Mouse (Mus musculus): ENCODE results near the gene 2310034G01Rik. TPM values are rescaled to one million over a fixed set of nuclear protein-coding genes. Genes with fewer than 3 reads are reported as not detected.
A peak's percentile ranks its signal among the peaks of the same experiment; 100 is the strongest.

2310034G01Rik gene
- polyA plus RNA-seq, 1 experiment from 2014 or later = 1.3 TPM

DNA sequence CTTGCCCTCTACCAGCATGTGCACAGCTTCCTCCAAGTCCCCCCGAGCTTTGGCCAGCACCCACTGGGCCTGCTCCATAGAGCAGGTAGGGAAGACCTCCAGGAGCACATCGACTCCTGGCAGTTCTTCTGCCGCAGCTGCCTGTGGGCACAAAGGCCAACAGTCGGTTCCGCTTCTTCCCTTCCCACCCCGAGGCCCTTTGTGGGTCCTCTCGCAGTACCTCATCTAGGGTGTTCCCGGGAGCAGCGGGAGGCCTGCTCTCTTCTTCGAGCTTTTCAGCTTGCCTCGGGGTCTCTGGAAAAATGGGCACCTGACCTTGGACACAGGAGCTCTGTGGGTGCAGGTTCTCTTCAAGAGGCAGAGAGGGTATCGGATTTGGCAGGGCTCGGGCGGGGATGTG, 18.8 kb downstream of the 2310034G01Rik start:
- Histone ChIP-seq H3K27me3 (replicated peaks; ENCODE audit: control insufficient read depth, insufficient read depth, low read length) (peaks cover 5% of the 10 kb centered on the region), H3K9ac (ENCODE audit: low read depth, low read length) (no peak overlapping the region), H3K27ac (ENCODE audit: low read depth, low read length) (no peak overlapping the region), H3K36me3 (ENCODE audit: control insufficient read depth, insufficient read depth) (peaks cover 22% of the 10 kb centered on the region), H3K4me2 (replicated peaks; ENCODE audit: low read depth) (no peak overlapping the region), H3K9me3 (ENCODE audit: control insufficient read depth) (no peaks in the 10 kb centered on the region), H3K4me1 (replicated peaks; ENCODE audit: control insufficient read depth, insufficient read depth, low read length) (peaks cover 15% of the 10 kb centered on the region; the same call in 1 of the 2 replicates), H3K4me3 (ENCODE audit: low read depth, low read length) (no peak overlapping the region)
- TF ChIP-seq CTCF (IDR thresholded peaks at IDR 0.05; ENCODE audit: low read depth) = no peak
- WGBS = 93% methylated on average over 14 of the region's 14 CpGs
- ATAC-seq = no peak

DNA sequence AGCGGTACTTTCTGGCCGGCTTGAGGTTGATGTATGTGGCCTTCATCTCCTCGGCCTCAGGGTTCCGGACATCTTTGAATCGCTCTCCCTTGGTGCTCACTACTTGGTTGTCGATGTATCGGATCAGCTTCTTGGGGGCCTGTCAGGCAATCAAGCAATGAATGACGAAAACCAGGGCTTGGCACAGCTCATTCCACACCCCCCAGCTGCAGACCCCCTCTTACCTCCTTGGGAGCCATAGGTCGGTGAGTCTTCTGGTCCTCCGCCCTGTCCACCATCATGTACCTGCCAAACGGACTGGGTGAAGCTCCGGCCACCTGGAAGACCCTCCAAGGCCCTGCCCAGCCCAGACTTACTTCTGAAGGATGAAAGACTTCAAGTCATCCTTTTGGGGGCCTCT, 19.4 kb downstream of the 2310034G01Rik start:
- Histone ChIP-seq H3K9ac (ENCODE audit: low read depth, low read length) (no peak overlapping the region), H3K4me2 (replicated peaks; ENCODE audit: low read depth) (no peak overlapping the region), H3K36me3 (ENCODE audit: control insufficient read depth, insufficient read depth) (peaks cover 22% of the 10 kb centered on the region), H3K4me3 (ENCODE audit: low read depth, low read length) (no peak overlapping the region), H3K4me1 (replicated peaks; ENCODE audit: control insufficient read depth, insufficient read depth, low read length) (peaks cover 15% of the 10 kb centered on the region; the same call in 1 of the 2 replicates), H3K27me3 (replicated peaks; ENCODE audit: control insufficient read depth, insufficient read depth, low read length) (peaks cover 11% of the 10 kb centered on the region), H3K27ac (ENCODE audit: low read depth, low read length) (no peak overlapping the region), H3K9me3 (ENCODE audit: control insufficient read depth) (no peaks in the 10 kb centered on the region)
- TF ChIP-seq CTCF (IDR thresholded peaks at IDR 0.05; ENCODE audit: low read depth) = no peak
- WGBS = 93% methylated on average over 12 of the region's 12 CpGs
- no peak for ATAC-seq

DNA sequence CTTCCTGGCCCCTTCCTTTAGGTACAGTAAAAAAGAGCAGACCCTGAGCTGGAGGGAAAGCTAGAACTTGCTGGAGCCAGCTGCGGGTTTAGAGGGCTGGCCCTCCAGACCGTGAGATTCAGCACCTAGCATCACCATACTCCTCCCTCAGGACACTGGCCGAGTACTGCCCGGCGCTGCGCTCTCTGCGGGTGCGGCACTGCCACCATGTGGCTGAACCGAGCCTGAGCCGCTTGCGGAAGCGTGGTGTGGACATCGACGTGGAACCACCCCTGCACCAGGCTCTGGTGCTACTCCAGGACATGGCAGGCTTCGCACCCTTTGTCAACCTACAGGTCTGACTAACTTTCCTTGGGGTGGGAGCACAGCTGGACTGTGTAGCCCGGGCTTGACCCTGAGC, 20.2 kb downstream of the 2310034G01Rik start:
- H3K9me3 ChIP-seq (ENCODE audit: control insufficient read depth) = no peaks in the 10 kb centered on the region
- no peak overlapping the region for H3K9ac ChIP-seq (ENCODE audit: low read depth, low read length)
- peak; percentile 39; the same call in 1 of the 2 replicates for ATAC-seq
- 0 out of 2 replicates have a peak overlapping the region, but pooled peaks have one; percentile 66 for H3K4me3 ChIP-seq (ENCODE audit: low read depth, low read length)
- WGBS = 4% methylated on average over 16 of the region's 16 CpGs
- peak overlapping the region; percentile 94 for H3K4me2 ChIP-seq (replicated peaks; ENCODE audit: low read depth)
- TF ChIP-seq CTCF (IDR thresholded peaks at IDR 0.05; ENCODE audit: low read depth) = peak; percentile 98
- H3K27me3 ChIP-seq (replicated peaks; ENCODE audit: control insufficient read depth, insufficient read depth, low read length) = peaks cover 18% of the 10 kb centered on the region
- H3K4me1 ChIP-seq (replicated peaks; ENCODE audit: control insufficient read depth, insufficient read depth, low read length) = peaks cover 15% of the 10 kb centered on the region; the same call in 1 of the 2 replicates
- peaks cover 22% of the 10 kb centered on the region for H3K36me3 ChIP-seq (ENCODE audit: control insufficient read depth, insufficient read depth)
- H3K27ac ChIP-seq (ENCODE audit: low read depth, low read length) = no peak overlapping the region

DNA sequence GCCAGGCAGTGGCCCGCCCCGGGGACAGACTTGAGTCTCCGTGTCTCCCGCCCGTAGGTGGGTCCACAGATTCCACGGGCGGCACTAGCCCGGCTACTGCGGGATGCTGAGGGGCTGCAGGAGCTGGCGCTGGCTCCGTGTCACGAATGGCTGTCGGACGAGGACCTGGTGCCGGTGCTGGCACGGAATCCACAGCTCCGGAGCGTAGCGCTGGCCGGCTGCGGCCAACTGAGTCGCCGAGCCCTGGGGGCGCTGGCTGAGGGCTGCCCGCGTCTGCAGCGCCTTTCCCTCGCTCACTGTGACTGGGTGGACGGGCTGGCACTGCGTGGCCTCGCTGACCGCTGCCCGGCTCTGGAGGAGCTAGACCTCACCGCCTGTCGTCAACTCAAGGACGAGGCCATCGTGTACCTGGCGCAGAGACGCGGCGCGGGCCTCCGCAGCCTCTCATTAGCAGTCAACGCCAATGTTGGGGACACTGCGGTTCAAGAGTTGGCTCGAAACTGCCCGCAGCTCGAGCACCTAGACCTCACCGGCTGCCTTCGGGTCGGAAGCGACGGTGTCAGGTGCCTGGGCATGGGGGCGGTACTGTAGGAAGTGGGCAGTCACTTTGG, 21.0 kb downstream of the 2310034G01Rik start:
- Histone ChIP-seq H3K4me2 (replicated peaks; ENCODE audit: low read depth) (peak overlapping the region; percentile 94), H3K27ac (ENCODE audit: low read depth, low read length) (peak overlapping the region; percentile 82), H3K27me3 (replicated peaks; ENCODE audit: control insufficient read depth, insufficient read depth, low read length) (peaks cover 26% of the 10 kb centered on the region), H3K9me3 (ENCODE audit: control insufficient read depth) (no peaks in the 10 kb centered on the region), H3K4me1 (replicated peaks; ENCODE audit: control insufficient read depth, insufficient read depth, low read length) (peaks cover 15% of the 10 kb centered on the region; the same call in 1 of the 2 replicates), H3K36me3 (ENCODE audit: control insufficient read depth, insufficient read depth) (peaks cover 22% of the 10 kb centered on the region), H3K9ac (ENCODE audit: low read depth, low read length) (peak overlapping the region; percentile 62), H3K4me3 (ENCODE audit: low read depth, low read length) (peak overlapping the region; percentile 66)
- WGBS = 2% methylated on average over 54 of the region's 54 CpGs
- no peak for TF ChIP-seq CTCF (IDR thresholded peaks at IDR 0.05; ENCODE audit: low read depth)
- no peak; the same call in 1 of the 2 replicates for ATAC-seq

DNA sequence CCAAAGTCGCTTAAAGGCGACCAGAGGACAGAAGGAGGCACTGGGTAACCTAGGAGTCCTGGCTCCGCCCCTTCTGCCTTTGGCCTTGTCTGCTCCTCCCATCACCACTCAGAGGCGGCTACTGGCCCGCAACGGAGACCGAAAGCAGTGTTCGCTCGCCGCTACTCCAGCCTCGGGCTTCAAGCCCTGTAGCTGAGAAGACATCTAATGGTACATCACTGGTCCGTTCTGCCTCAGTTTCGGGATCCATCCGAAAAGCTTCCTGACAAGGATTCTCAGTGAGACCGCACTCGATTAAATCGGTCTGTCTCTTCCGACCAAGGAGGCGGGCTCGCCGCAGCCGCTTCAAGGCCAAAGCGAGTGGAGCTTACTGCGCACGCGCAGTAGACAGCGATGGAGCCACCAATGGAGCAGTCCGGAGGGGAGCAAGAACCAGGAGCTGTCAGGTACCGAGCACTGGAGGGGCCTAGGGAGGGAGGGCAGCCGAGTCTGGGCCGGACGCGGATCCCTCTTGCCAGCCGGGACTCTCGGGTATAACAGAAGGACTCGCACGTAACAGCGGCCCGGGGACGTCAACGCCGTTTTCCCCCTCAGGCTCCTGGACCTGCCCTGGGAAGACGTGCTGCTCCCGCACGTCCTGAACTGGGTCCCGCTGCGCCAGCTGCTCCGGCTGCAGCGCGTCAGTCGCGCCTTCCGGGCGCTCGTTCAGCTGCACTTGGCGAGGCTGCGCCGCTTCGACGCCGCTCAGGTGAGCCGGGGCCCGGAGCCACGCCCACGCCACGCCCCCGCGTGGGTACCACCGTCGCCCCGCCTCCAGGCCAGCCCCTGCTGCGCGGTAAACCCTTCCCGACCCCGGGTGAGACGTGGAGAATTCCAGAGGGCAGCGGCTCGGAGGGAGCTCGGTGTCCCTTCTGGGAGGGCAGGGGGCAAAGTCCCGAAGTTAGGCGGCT, 21.7 kb downstream of the 2310034G01Rik start, which contains the start of gene Fbxl15:
Gene Fbxl15, plus strand, starts transcription at position 104 of the 950 bp plus-strand sequence.
- no peak; the same call in 1 of the 2 replicates for TF ChIP-seq CTCF (IDR thresholded peaks at IDR 0.05; ENCODE audit: low read depth)
- peak within 1 kb of the TSS; percentile 94 for H3K4me2 ChIP-seq (replicated peaks; ENCODE audit: low read depth)
- ATAC-seq = peak; percentile 86
- H3K4me1 ChIP-seq (replicated peaks; ENCODE audit: control insufficient read depth, insufficient read depth, low read length) = peaks cover 15% of the 10 kb centered on the region; the same call in 1 of the 2 replicates
- peak within 1 kb of the TSS; percentile 66 for H3K4me3 ChIP-seq (ENCODE audit: low read depth, low read length)
- H3K9ac ChIP-seq (ENCODE audit: low read depth, low read length) = peak within 1 kb of the TSS; percentile 62
- H3K27ac ChIP-seq (ENCODE audit: low read depth, low read length) = peak within 1 kb of the TSS; percentile 82
- no peaks in the 10 kb centered on the region for H3K9me3 ChIP-seq (ENCODE audit: control insufficient read depth)
- peaks cover 30% of the 10 kb centered on the region for H3K27me3 ChIP-seq (replicated peaks; ENCODE audit: control insufficient read depth, insufficient read depth, low read length)
- WGBS = under 1% methylated on average over 81 of the region's 81 CpGs
- peaks cover 22% of the 10 kb centered on the region for H3K36me3 ChIP-seq (ENCODE audit: control insufficient read depth, insufficient read depth)

Data from intestine, postnatal 0 days (tissue).